Mouse (Mus musculus) kidney, adult 10 weeks (tissue): Measurements from ENCODE around the gene Gm44790. TPM values are rescaled to one million over a fixed set of nuclear protein-coding genes. Genes with fewer than 3 reads are reported as not detected.

Experiments
- polyA plus RNA-seq: library from polyadenylated mRNA; stranded (reverse); fragments of 350-450 nt; fragmentation: Illumina TruSeq; extraction: RNeasy Lipid Tissue Mini Kit (QIAGEN cat#74804); gene quantifications from one replicate; pipeline ENCODE4 v1.2.3, GENCODE M21; 2014; ENCODE audit warnings: low read depth, low replicate concordance

The Gm44790 gene
- not detected for polyA plus RNA-seq

GRCm38 (mm10) chr6:86426358-86426757 lies at the start of gene Gm44790:
Gene Gm44790 (plus strand): TSS chr6:86426658.

GRCm38 (mm10) chr6:86396581-86397256 lies 29.7 kb upstream of the Gm44790 start, which contains the start of gene Pcyox1:
Gene Pcyox1 (minus strand): TSS chr6:86397154.

DNA sequence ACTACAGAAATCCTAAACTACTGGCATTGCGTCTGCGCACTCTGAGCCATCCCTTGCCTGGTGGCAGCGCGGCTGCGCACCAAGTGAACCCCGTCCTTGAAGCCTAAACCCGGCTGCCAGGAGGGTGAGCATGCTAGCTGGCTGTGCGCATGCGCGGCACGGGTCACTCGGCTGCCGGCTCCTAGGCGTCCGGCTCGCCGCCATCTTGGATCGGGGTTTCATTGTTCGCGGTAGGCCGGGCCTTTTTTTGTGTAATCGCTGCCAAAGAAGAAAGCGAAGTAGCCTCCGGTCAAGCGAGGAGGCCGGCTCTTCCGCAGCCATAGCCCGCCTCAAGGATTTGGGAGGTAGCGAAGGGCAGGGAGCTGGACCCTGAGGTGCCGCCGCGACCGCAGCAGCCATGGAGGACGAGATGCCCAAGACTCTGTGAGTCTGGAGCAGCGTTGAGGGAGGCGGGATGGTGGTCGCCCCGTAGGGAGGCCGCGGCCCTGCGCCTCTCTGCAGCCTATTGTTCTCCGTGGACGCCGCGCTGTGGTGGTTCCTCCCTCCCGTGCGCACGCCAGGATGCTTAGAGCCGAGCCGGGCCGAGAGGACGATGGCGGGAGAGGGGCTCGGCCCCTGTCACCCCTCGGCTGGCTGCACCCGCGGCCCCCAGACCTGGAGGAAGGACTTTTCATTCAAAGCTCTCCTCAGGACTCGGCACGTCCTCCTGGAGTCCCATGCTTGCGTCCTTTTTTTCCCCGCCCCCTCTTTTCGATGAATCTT lies 22.2 kb upstream of the Gm44790 start, which contains the start of gene Tia1:
Tia1 (plus strand) TSS at position 120 of the 762 bp plus-strand sequence.

DNA sequence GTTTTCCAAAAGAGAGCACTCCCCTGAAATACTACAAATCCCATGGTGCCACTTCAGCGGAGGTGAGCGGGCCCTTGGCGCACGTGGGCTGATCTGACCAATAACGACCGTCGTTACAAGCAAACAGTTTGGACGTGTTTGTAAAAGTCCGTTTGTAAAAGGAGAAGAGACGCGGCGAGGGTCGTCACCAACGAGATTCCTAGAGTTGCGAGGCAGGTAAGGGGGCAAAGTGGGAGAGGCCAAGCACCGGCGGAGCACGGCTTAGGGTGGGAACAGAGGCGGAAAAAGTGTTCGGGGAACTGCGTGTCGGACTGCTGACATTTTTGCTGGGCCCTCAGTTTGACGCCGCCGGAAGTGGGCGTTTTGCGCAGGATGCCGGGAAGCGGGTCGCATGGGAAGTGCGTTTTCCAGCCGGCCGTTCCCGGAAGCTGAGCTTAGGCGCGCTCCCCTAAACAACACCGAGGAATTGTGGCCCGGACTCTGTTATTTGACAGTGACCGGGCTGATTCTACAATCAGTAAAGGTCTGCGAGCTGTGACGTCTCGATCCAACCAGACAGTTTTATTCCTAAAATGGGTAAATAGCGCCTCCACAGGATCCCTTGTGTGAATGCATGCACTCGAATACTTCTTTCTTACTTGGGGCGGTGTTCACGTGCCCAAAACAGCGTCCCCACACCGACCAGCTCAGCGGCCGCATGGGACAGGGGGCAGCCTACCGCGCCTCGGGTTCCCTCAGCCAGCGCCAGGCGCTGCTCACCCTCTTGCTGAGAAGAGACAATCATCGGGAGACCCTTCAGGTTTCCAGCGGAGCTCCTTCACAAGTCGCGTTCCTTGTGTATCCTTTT lies 12.0 kb downstream of the Gm44790 start, which contains the start of gene C87436:
C87436 (plus strand) TSS at position 103 of the 847 bp plus-strand sequence.

Other genes with a start within 250 kb of the Gm44790 start
- 2.3 TPM for gene Tgfa, start 231.4 kb upstream of the Gm44790 start, polyA plus RNA-seq
- 79.4 TPM for gene Fam136a, start 61.0 kb upstream of the Gm44790 start, polyA plus RNA-seq
- gene Snrpg, start 55.4 kb upstream of the Gm44790 start, polyA plus RNA-seq, result 10.8 TPM
- 138 TPM for gene Pcyox1, start 29.5 kb upstream of the Gm44790 start, polyA plus RNA-seq
- gene Tia1, start 22.4 kb upstream of the Gm44790 start, polyA plus RNA-seq, result 46.9 TPM
- 13.9 TPM for gene C87436, start 11.7 kb downstream of the Gm44790 start, polyA plus RNA-seq
- gene Pcbp1, start 99.7 kb downstream of the Gm44790 start, polyA plus RNA-seq, result 101 TPM
- gene Asprv1, start 201.5 kb downstream of the Gm44790 start, polyA plus RNA-seq, result not detected
- 4.8 TPM for gene Mxd1, start 242.5 kb downstream of the Gm44790 start, polyA plus RNA-seq